Mouse (Mus musculus) adrenal gland, adult 10 weeks (tissue): ENCODE measurements around the gene Nkx6-1. TPM values are rescaled to one million over a fixed set of nuclear protein-coding genes. Genes with fewer than 3 reads are reported as not detected.

Experiments used
- polyA plus RNA-seq: library from polyadenylated mRNA; stranded (reverse); fragments of 350-450 nt; fragmentation: Illumina TruSeq; extraction: RNeasy Lipid Tissue Mini Kit (QIAGEN cat#74804); gene quantifications from one replicate; pipeline ENCODE4 v1.2.3, GENCODE M21; 2014; ENCODE audit warnings: low read depth, low replicate concordance

The Nkx6-1 gene
- not detected for polyA plus RNA-seq

GRCm38 (mm10) chr5:101664945-101665615, at the start of gene Nkx6-1:
Nkx6-1 (minus strand) TSS chr5:101664996.

Other genes starting within 250 kb of the Nkx6-1 start
- gene Cds1, start 100.1 kb upstream of the Nkx6-1 start, polyA plus RNA-seq, result 2.0 TPM